Mouse (Mus musculus) granulocyte monocyte progenitor cell, adult 5-6 weeks (primary cell): ENCODE measurements around the gene Fam151a. TPM values are rescaled to one million over a fixed set of nuclear protein-coding genes. Genes with fewer than 3 reads are reported as not detected.
"Not testable (repeated sequence)": the region's sequence is repeated elsewhere in the genome, so short reads cannot be mapped to it uniquely, and the experiment has no call there.

Experiments
- ATAC-seq: replicated peaks from 2 replicates; pipeline ENCODE4 v1.8.0; 2016; ENCODE audit warnings: mild to moderate bottlenecking, moderate TSS enrichment, inconsistent platforms; ENCODE audit not compliant: poor library complexity, severe bottlenecking
- total RNA-seq, 2 experiments: library from RNA; stranded (forward) in 1 of 2; stranded (reverse) in 1 of 2; fragments of 200-712, 200-1000 nt in 1 of 2; fragments of >200 nt in 1 of 2; fragmentation: Nextera tagmentation in 1 of 2; gene quantifications; 2 replicates each; pipeline ENCODE4 v1.2.3; 2014 to 2017

The Fam151a gene
- total RNA-seq, 2 experiments from 2014 or later: not detected

GRCm38 (mm10) chr4:106772558-106772957 lies 38.9 kb downstream of the Fam151a start:
- no peak for ATAC-seq

- not testable (repeated sequence) for ATAC-seq
These were observed 42.1 kb downstream of the Fam151a start for GRCm38 (mm10) chr4:106775767-106776166.

- no peak for ATAC-seq
These were observed 43.3 kb downstream of the Fam151a start for GRCm38 (mm10) chr4:106776998-106777397.

- ATAC-seq: peak; percentile 27; the same call in 1 of the 2 replicates
These were observed 44.6 kb downstream of the Fam151a start for GRCm38 (mm10) chr4:106778116-106778788.

DNA sequence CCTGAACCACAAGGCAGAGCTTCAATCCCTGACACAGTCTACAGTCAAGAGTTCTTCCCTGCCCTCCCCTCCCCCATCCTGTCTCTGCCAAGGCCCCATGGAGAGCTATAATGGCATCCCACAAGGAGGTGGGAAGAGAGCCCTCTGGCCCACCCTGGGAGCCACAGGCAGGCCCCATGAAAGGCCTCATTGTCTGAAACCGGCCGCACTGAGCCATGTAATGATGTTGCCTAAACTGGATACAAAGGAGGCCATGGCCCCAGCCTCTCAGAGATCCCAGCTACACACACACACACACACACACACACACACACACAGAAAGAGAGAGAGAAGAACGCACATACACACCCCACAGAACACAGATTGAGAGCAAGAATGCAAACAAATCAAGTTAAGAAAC lies 46.4 kb downstream of the Fam151a start:
- no peak for ATAC-seq

DNA sequence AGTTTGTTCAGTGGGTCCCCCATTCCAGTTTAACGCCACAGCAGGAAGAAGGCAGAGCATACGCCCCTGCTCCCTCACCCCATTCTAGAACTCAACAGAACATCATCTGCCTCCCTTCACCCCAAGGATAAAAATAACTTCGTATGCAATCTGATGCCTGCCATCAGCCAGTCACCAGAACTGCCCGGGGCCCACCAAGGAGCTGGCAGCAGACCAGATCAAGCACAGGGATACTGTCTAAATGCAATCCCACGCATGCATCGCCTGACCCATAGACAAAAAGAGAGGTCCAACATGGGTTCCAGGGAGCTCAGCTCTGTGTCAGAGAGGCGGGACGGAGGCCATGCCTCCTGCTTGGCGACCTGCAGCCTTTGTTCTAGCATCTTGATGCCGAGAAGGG lies 49.4 kb downstream of the Fam151a start:
- ATAC-seq: no peak

DNA sequence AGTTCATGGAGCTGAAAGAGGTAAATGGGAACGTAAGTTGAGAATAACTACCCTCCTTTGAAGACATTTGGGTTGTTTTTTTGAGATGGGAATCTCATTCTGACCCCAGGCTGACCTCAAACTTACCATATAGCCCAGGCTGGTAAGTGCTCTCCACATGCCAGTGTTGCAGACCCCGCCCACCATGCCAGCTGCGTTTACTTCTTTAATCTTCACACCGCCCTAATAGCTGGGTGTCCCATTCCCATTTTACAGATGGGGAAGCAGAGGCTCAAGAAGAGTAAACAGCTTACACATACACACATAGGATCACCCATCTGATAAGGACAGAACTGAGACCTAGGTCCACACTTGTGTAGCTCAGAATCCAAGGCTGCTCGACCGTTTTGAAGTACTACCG lies 51.1 kb downstream of the Fam151a start:
- no peak for ATAC-seq

GRCm38 (mm10) chr4:106785345-106785744 lies 51.7 kb downstream of the Fam151a start:
- ATAC-seq: no peak

GRCm38 (mm10) chr4:106785753-106786540 lies 52.3 kb downstream of the Fam151a start:
- 0 out of 2 replicates have a peak, but pooled peaks have one; percentile 12 for ATAC-seq

- ATAC-seq: peak; percentile 77
These were observed 54.1 kb downstream of the Fam151a start for GRCm38 (mm10) chr4:106787830-106788229.

GRCm38 (mm10) chr4:106788627-106789026 lies 54.9 kb downstream of the Fam151a start:
- ATAC-seq: no peak

GRCm38 (mm10) chr4:106789705-106790104 lies 56.0 kb downstream of the Fam151a start:
- no peak for ATAC-seq

DNA sequence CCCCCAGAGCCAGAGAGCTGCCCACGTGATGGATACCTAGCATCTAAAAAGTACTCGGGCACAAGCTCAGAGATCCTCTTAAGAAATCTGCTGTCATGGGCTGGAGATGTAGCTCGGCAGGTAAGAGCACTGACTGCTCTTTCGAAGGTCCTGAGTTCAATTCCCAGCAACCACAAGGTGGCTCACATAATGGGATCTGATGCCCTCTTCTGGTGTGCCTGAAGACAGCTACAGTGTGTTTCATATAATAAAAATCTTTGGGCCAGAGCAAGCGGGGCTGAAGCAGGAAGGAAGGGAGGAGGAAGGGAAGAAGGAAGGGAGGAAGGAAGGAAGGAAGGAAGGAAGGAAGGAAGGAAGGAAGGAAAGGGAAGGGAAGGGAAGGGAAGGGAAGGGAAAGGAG lies 56.5 kb downstream of the Fam151a start:
- ATAC-seq: not testable (repeated sequence)

GRCm38 (mm10) chr4:106790938-106791337 lies 57.2 kb downstream of the Fam151a start:
- ATAC-seq: no peak

DNA sequence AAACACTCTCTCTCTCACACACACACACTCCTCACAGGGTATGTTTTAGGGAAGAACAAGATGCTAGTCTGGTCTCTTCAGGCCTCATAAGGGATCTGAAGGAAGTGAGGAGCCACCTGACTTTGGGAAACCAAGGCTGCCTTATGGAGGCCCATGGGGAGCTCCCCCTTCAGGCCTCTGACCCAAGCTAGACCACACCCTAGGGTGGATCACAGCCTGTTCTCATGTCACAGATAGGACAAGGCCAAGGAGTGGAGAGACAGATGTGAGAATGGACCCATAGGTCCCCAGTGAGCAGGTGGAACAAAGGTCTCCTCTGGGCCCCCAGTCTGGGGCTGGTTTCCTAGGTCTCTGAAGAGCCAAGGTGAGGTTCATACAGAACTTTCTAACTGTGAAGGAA lies 58.6 kb downstream of the Fam151a start:
- ATAC-seq: no peak

- ATAC-seq: not testable (repeated sequence)
These were observed 60.1 kb downstream of the Fam151a start for GRCm38 (mm10) chr4:106793826-106794225.

GRCm38 (mm10) chr4:106794247-106794646 lies 60.6 kb downstream of the Fam151a start:
- peak; percentile 44 for ATAC-seq

DNA sequence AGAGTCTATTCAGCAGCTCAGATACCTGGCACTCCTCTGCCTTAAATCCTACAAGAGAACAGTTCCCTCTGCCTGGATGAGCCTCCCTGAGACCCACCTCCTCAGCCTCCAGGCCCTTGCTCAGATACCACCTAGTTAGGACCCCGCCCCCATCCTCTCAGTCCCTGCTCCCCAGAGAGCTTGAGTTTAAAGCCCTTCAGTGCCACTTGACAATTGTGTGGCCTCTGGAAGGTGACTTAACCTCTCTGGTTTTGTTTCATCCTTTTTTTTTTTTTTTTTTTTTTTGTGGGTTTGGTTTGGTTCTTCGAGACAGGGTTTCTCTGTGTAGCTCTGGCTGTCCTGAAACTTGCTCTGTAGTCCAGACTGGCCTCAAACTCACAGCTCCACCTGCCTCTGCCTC lies 61.6 kb downstream of the Fam151a start:
- ATAC-seq: no peak
